Mouse (Mus musculus): ENCODE results near the gene Frmd4a. TPM values are rescaled to one million over a fixed set of nuclear protein-coding genes. Genes with fewer than 3 reads are reported as not detected.
A peak's percentile ranks its signal among the peaks of the same experiment; 100 is the strongest.

The Frmd4a gene
- polyA plus RNA-seq, 1 experiment from 2014 or later, result 17.7 TPM

- Histone ChIP-seq H3K27ac (replicated peaks in 1 of 2; ENCODE audit: control insufficient read depth in 1 of 2, insufficient read depth in 1 of 2, low read depth in 2 of 2, low read length in 2 of 2) (no peak overlapping the region), H3K9ac (ENCODE audit: low read length) (no peak overlapping the region), H3K4me2 (ENCODE audit: low read length) (no peak overlapping the region), H3K4me3 (ENCODE audit: control insufficient read depth in 1 of 2, insufficient read depth in 1 of 2, low read depth in 1 of 2, low read length in 2 of 2) (no peak overlapping the region), H3K36me3 (ENCODE audit: control insufficient read depth, insufficient read depth, low read length) (no peaks in the 10 kb centered on the region), H3K27me3 (ENCODE audit: control insufficient read depth, insufficient read depth, low read length) (no peaks in the 10 kb centered on the region), H3K9me3 (ENCODE audit: control insufficient read depth, low read length) (no peaks in the 10 kb centered on the region), H3K4me1 (ENCODE audit: control insufficient read depth in 2 of 2, insufficient read depth in 2 of 2, low read length in 2 of 2) (peaks cover 3 to 22% of the 10 kb centered on the region in 2 experiments)
- no peak for ATAC-seq (ENCODE audit: insufficient number of reproducible peaks, insufficient read depth, low FRiP score, low read depth)
- 42% methylated on average over 6 of the region's 6 CpGs for WGBS
These were observed 369.0 kb downstream of the Frmd4a start for GRCm38 (mm10) chr2:4386468-4386867.

- Histone ChIP-seq H3K27ac (replicated peaks in 1 of 2; ENCODE audit: control insufficient read depth in 1 of 2, insufficient read depth in 1 of 2, low read depth in 2 of 2, low read length in 2 of 2) (peak overlapping the region in 1 of 2 experiments; percentile 42; a peak in 1 of 4 replicates), H3K4me3 (ENCODE audit: control insufficient read depth in 1 of 2, insufficient read depth in 1 of 2, low read depth in 1 of 2, low read length in 2 of 2) (peak overlapping the region; percentile 25 to 29), H3K27me3 (ENCODE audit: control insufficient read depth, insufficient read depth, low read length) (no peaks in the 10 kb centered on the region), H3K4me1 (ENCODE audit: control insufficient read depth in 2 of 2, insufficient read depth in 2 of 2, low read length in 2 of 2) (peaks cover 5 to 28% of the 10 kb centered on the region in 2 experiments), H3K36me3 (ENCODE audit: control insufficient read depth, insufficient read depth, low read length) (no peaks in the 10 kb centered on the region), H3K9ac (ENCODE audit: low read length) (peak overlapping the region; percentile 54), H3K4me2 (ENCODE audit: low read length) (peak overlapping the region; percentile 60), H3K9me3 (ENCODE audit: control insufficient read depth, low read length) (no peaks in the 10 kb centered on the region)
- peak; percentile 40; the same call in 1 of the 2 replicates for ATAC-seq (ENCODE audit: insufficient number of reproducible peaks, insufficient read depth, low FRiP score, low read depth)
- 32% methylated on average over 6 of the region's 6 CpGs for WGBS
These were observed 371.8 kb downstream of the Frmd4a start for GRCm38 (mm10) chr2:4389330-4389729.

GRCm38 (mm10) chr2:4391091-4391490 lies 373.6 kb downstream of the Frmd4a start:
- ATAC-seq (ENCODE audit: insufficient number of reproducible peaks, insufficient read depth, low FRiP score, low read depth), result no peak
- 72% methylated on average over 4 of the region's 4 CpGs for WGBS
- H3K4me3 ChIP-seq (ENCODE audit: control insufficient read depth in 1 of 2, insufficient read depth in 1 of 2, low read depth in 1 of 2, low read length in 2 of 2), result no peak overlapping the region

GRCm38 (mm10) chr2:4391678-4392085 lies 374.2 kb downstream of the Frmd4a start:
- H3K4me1 ChIP-seq (ENCODE audit: control insufficient read depth in 2 of 2, insufficient read depth in 2 of 2, low read length in 2 of 2), result peaks cover 5 to 24% of the 10 kb centered on the region in 2 experiments
- H3K4me3 ChIP-seq (ENCODE audit: control insufficient read depth in 1 of 2, insufficient read depth in 1 of 2, low read depth in 1 of 2, low read length in 2 of 2), result 0 out of 4 replicates have a peak overlapping the region, but pooled peaks of 1 of the 2 experiments have one; percentile 2
- H3K9ac ChIP-seq (ENCODE audit: low read length), result peak overlapping the region; percentile 13; the same call in 1 of the 2 replicates
- no peaks in the 10 kb centered on the region for H3K27me3 ChIP-seq (ENCODE audit: control insufficient read depth, insufficient read depth, low read length)
- H3K36me3 ChIP-seq (ENCODE audit: control insufficient read depth, insufficient read depth, low read length), result no peaks in the 10 kb centered on the region
- WGBS, result 27% methylated on average over 7 of the region's 7 CpGs
- peak overlapping the region; percentile 9 to 58; a peak in 3 of 4 replicates for H3K27ac ChIP-seq (replicated peaks in 1 of 2; ENCODE audit: control insufficient read depth in 1 of 2, insufficient read depth in 1 of 2, low read depth in 2 of 2, low read length in 2 of 2)
- peak; percentile 57; the same call in 1 of the 2 replicates for ATAC-seq (ENCODE audit: insufficient number of reproducible peaks, insufficient read depth, low FRiP score, low read depth)
- no peaks in the 10 kb centered on the region for H3K9me3 ChIP-seq (ENCODE audit: control insufficient read depth, low read length)
- peak overlapping the region; percentile 41 for H3K4me2 ChIP-seq (ENCODE audit: low read length)

More at GRCm38 (mm10) chr2:4391091-4391490, 373.6 kb downstream of the Frmd4a start:
- Histone ChIP-seq H3K9ac (ENCODE audit: low read length) (no peak overlapping the region), H3K27me3 (ENCODE audit: control insufficient read depth, insufficient read depth, low read length) (no peaks in the 10 kb centered on the region), H3K4me2 (ENCODE audit: low read length) (peak overlapping the region; percentile 41; the same call in 1 of the 2 replicates), H3K9me3 (ENCODE audit: control insufficient read depth, low read length) (no peaks in the 10 kb centered on the region), H3K36me3 (ENCODE audit: control insufficient read depth, insufficient read depth, low read length) (no peaks in the 10 kb centered on the region), H3K27ac (replicated peaks in 1 of 2; ENCODE audit: control insufficient read depth in 1 of 2, insufficient read depth in 1 of 2, low read depth in 2 of 2, low read length in 2 of 2) (peak overlapping the region; percentile 9 to 58; a peak in 2 of 4 replicates), H3K4me1 (ENCODE audit: control insufficient read depth in 2 of 2, insufficient read depth in 2 of 2, low read length in 2 of 2) (peaks cover 5 to 28% of the 10 kb centered on the region in 2 experiments)

- no peak for ATAC-seq (ENCODE audit: insufficient number of reproducible peaks, insufficient read depth, low FRiP score, low read depth)
- WGBS, result 85% methylated on average over 4 of the region's 4 CpGs
- Histone ChIP-seq H3K4me1 (ENCODE audit: control insufficient read depth in 2 of 2, insufficient read depth in 2 of 2, low read length in 2 of 2) (peaks cover 5 to 24% of the 10 kb centered on the region in 2 experiments), H3K27ac (replicated peaks in 1 of 2; ENCODE audit: control insufficient read depth in 1 of 2, insufficient read depth in 1 of 2, low read depth in 2 of 2, low read length in 2 of 2) (no peak overlapping the region), H3K9ac (ENCODE audit: low read length) (no peak overlapping the region), H3K4me3 (ENCODE audit: control insufficient read depth in 1 of 2, insufficient read depth in 1 of 2, low read depth in 1 of 2, low read length in 2 of 2) (no peak overlapping the region), H3K36me3 (ENCODE audit: control insufficient read depth, insufficient read depth, low read length) (no peaks in the 10 kb centered on the region), H3K4me2 (ENCODE audit: low read length) (no peak overlapping the region), H3K27me3 (ENCODE audit: control insufficient read depth, insufficient read depth, low read length) (no peaks in the 10 kb centered on the region), H3K9me3 (ENCODE audit: control insufficient read depth, low read length) (no peaks in the 10 kb centered on the region)
These were observed 375.5 kb downstream of the Frmd4a start for GRCm38 (mm10) chr2:4393046-4393445.

GRCm38 (mm10) chr2:4394641-4395040 lies 377.1 kb downstream of the Frmd4a start:
- Histone ChIP-seq H3K4me1 (ENCODE audit: control insufficient read depth in 2 of 2, insufficient read depth in 2 of 2, low read length in 2 of 2) (peaks cover 2 to 13% of the 10 kb centered on the region in 2 experiments; a peak in 3 of 4 replicates), H3K27me3 (ENCODE audit: control insufficient read depth, insufficient read depth, low read length) (no peaks in the 10 kb centered on the region), H3K36me3 (ENCODE audit: control insufficient read depth, insufficient read depth, low read length) (no peaks in the 10 kb centered on the region), H3K4me3 (ENCODE audit: control insufficient read depth in 1 of 2, insufficient read depth in 1 of 2, low read depth in 1 of 2, low read length in 2 of 2) (no peak overlapping the region), H3K27ac (replicated peaks in 1 of 2; ENCODE audit: control insufficient read depth in 1 of 2, insufficient read depth in 1 of 2, low read depth in 2 of 2, low read length in 2 of 2) (no peak overlapping the region), H3K9me3 (ENCODE audit: control insufficient read depth, low read length) (no peaks in the 10 kb centered on the region), H3K9ac (ENCODE audit: low read length) (no peak overlapping the region), H3K4me2 (ENCODE audit: low read length) (no peak overlapping the region)
- ATAC-seq (ENCODE audit: insufficient number of reproducible peaks, insufficient read depth, low FRiP score, low read depth), result no peak
- WGBS, result 70% methylated on average over 7 of the region's 7 CpGs

GRCm38 (mm10) chr2:4399721-4400120 lies 382.2 kb downstream of the Frmd4a start:
- 64% methylated on average over 1 of the region's 1 CpGs for WGBS
- H3K4me3 ChIP-seq (ENCODE audit: control insufficient read depth in 1 of 2, insufficient read depth in 1 of 2, low read depth in 1 of 2, low read length in 2 of 2), result no peak overlapping the region
- H3K27ac ChIP-seq (replicated peaks in 1 of 2; ENCODE audit: control insufficient read depth in 1 of 2, insufficient read depth in 1 of 2, low read depth in 2 of 2, low read length in 2 of 2), result no peak overlapping the region
- H3K9ac ChIP-seq (ENCODE audit: low read length), result no peak overlapping the region
- no peaks in the 10 kb centered on the region for H3K36me3 ChIP-seq (ENCODE audit: control insufficient read depth, insufficient read depth, low read length)
- peaks cover 2 to 12% of the 10 kb centered on the region in 2 experiments; a peak in 2 of 4 replicates for H3K4me1 ChIP-seq (ENCODE audit: control insufficient read depth in 2 of 2, insufficient read depth in 2 of 2, low read length in 2 of 2)
- no peaks in the 10 kb centered on the region for H3K27me3 ChIP-seq (ENCODE audit: control insufficient read depth, insufficient read depth, low read length)
- H3K4me2 ChIP-seq (ENCODE audit: low read length), result no peak overlapping the region
- no peaks in the 10 kb centered on the region for H3K9me3 ChIP-seq (ENCODE audit: control insufficient read depth, low read length)
- ATAC-seq (ENCODE audit: insufficient number of reproducible peaks, insufficient read depth, low FRiP score, low read depth), result no peak
